Mouse (Mus musculus) liver, embryonic 13.5 days (tissue): ENCODE data around the gene Gabrg1. TPM values are rescaled to one million over a fixed set of nuclear protein-coding genes. Genes with fewer than 3 reads are reported as not detected.

ENCODE experiments used
- ATAC-seq: fragments of 200-750 bp; cut with Nextera tagmentation; 2 replicates; pipeline ENCODE4 v1.8.0; 2017; ENCODE audit warnings: low read depth, mild to moderate bottlenecking, moderate number of reproducible peaks, moderate library complexity
- DNase-seq: peaks from one replicate; pipeline ENCODE4 v3.0.0; 2022
- H3K27ac ChIP-seq: fragments of 300-500 bp; sonication (generic); 2 replicates; pipeline ENCODE4 v1.5.1; 2015; ENCODE audit warnings: moderate library complexity, mild to moderate bottlenecking, inconsistent platforms
- H3K27me3 ChIP-seq: fragments of 300-500 bp; sonication (generic); 2 replicates; pipeline ENCODE4 v1.6.1; 2015; ENCODE audit warnings: mild to moderate bottlenecking, inconsistent platforms
- H3K36me3 ChIP-seq: fragments of 300-500 bp; sonication (generic); 2 replicates; pipeline ENCODE4 v1.6.1; 2015; ENCODE audit warnings: mild to moderate bottlenecking, inconsistent platforms
- H3K4me1 ChIP-seq: fragments of 300-500 bp; sonication (generic); replicated peaks from 2 replicates; pipeline ENCODE4 v1.6.1; 2015; ENCODE audit warnings: inconsistent platforms
- H3K4me2 ChIP-seq: fragments of 300-500 bp; sonication (generic); 2 replicates; pipeline ENCODE4 v1.6.1; 2015; ENCODE audit warnings: inconsistent platforms, mild to moderate bottlenecking, moderate library complexity
- H3K4me3 ChIP-seq: fragments of 300-500 bp; sonication (generic); replicated peaks from 2 replicates; pipeline ENCODE4 v1.5.1; 2015; ENCODE audit warnings: mild to moderate bottlenecking, inconsistent platforms
- H3K9ac ChIP-seq: fragments of 300-500 bp; sonication (generic); 2 replicates; pipeline ENCODE4 v1.6.1; 2015; ENCODE audit warnings: mild to moderate bottlenecking, inconsistent platforms
- H3K9me3 ChIP-seq: fragments of 300-500 bp; sonication (generic); replicated peaks from 2 replicates; pipeline ENCODE4 v1.6.1; 2016; ENCODE audit warnings: inconsistent platforms
- WGBS: fragments of 180-500 bp; shearing (Covaris S2); methylation state at CpG from one replicate; pipeline ENCODE4 v1.1.7; 2015; ENCODE audit not compliant: insufficient replicate concordance; 5-methylcytosine and 5-hydroxymethylcytosine counted together
- polyA plus RNA-seq: library from polyadenylated mRNA; unstranded; fragments of >200 nt; fragmentation: Nextera tagmentation; extraction: Ambion mirVana; gene quantifications from 2 replicates; pipeline ENCODE4 v1.2.1, GENCODE M21; 2015

Gene Gabrg1
- not detected in 2 replicates for polyA plus RNA-seq

DNA sequence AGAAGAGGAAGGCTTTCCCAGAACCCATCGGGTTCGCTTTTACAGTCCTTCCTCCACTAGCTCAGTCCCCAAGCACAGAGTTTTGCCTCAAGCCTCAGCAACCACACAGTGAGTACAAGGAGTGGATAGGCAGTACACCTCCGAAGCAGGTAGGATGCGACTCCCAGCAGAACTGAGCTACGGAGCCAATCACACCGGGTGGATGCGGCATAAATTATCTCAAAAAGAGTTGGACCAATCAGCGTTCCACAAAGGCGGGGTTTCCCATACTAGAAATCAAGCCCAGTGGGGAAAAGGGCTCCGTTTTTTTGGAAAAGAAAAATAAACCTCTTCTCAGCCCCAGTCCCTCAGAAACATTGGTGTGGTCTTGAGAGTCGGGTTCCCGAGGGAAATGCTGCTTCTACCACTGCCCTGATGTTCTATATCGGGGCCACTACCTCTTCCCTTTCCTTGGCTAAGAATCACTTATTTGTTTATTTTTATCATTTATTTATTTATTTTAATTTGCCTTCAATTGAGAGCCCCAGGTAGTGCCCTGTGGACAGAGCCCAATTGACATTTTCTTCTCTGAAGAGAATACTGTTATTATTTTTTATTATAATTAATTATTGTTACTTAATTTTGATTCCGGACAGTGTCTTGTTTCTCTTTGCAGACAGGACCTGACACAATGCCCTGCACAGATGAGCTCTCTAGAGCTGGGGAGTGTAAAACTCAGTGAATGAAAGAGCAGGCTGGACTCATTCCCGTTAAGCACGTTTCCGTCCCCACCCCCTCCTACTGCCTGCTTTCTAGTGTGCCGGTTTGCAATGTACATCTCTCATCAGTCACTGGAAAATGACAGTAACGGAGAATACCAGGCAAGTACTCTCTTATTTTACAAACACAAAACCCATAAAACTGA lies at the start of gene Gabrg1:
Gene Gabrg1 (minus strand): TSS at position 426 of the 904 bp plus-strand sequence.
- Histone ChIP-seq H3K27me3 (no peaks in the 10 kb centered on the region), H3K36me3 (no peaks in the 10 kb centered on the region), H3K4me2 (no peak within 1 kb of the TSS), H3K4me1 (no peaks in the 10 kb centered on the region), H3K9me3 (no peaks in the 10 kb centered on the region), H3K27ac (no peak within 1 kb of the TSS), H3K9ac (no peak within 1 kb of the TSS), H3K4me3 (no peak within 1 kb of the TSS)
- 12% methylated on average over 19 of the region's 19 CpGs for WGBS
- DNase-seq: no peak
- no peak for ATAC-seq

DNA sequence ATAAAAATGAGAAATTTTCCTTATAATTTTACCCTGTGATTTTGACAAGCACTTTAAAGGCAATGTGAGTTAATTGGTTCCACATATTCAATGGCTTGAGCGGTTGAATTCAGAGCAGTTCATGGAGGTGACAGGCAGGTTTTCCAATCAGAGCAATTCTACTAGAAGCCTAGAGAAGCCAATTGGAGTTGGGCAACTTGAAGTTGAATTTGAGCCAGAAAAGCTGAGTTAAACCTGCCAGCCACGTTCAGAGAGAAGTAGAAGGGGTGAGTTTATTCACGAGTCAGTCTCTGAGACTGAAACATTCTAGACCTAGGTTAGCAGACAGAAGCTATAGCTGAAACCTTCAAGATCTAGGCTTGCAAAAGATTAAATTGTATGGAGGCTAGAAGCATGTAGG lies 41.6 kb upstream of the Gabrg1 start:
- H3K4me1 ChIP-seq: no peaks in the 10 kb centered on the region
- no peak overlapping the region for H3K4me3 ChIP-seq
- H3K36me3 ChIP-seq: no peaks in the 10 kb centered on the region
- no peak overlapping the region for H3K27ac ChIP-seq
- no peaks in the 10 kb centered on the region for H3K27me3 ChIP-seq
- 50% methylated on average over 3 of the region's 3 CpGs for WGBS
- ATAC-seq (no peak), DNase-seq (no peak)
- H3K9me3 ChIP-seq: no peaks in the 10 kb centered on the region
- H3K4me2 ChIP-seq: no peak overlapping the region
- H3K9ac ChIP-seq: no peak overlapping the region

DNA sequence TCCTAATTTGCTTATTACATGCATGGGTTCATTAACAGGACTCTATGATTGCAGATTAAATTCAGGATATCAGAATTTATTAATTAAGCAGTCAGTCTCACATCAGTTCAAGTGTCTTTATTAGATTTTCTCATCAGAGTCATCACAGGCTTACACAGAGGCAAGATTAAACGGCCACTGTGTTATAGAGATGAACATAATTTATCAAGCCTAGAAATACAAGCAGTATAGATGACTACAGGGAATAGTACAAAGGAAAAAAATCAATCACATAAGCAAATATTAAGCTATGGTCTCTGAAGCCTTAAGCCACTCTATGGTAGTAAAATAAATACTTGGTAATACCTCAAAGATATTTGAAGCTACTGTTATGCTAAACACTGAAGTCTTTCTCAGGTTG lies 27.7 kb upstream of the Gabrg1 start:
- Histone ChIP-seq H3K4me3 (no peak overlapping the region), H3K4me1 (no peaks in the 10 kb centered on the region), H3K4me2 (no peak overlapping the region), H3K9me3 (no peaks in the 10 kb centered on the region), H3K36me3 (no peaks in the 10 kb centered on the region), H3K27ac (no peak overlapping the region), H3K9ac (no peak overlapping the region), H3K27me3 (no peaks in the 10 kb centered on the region)
- 57% methylated on average over 1 of the region's 1 CpGs for WGBS
- no peak for DNase-seq
- ATAC-seq: no peak

DNA sequence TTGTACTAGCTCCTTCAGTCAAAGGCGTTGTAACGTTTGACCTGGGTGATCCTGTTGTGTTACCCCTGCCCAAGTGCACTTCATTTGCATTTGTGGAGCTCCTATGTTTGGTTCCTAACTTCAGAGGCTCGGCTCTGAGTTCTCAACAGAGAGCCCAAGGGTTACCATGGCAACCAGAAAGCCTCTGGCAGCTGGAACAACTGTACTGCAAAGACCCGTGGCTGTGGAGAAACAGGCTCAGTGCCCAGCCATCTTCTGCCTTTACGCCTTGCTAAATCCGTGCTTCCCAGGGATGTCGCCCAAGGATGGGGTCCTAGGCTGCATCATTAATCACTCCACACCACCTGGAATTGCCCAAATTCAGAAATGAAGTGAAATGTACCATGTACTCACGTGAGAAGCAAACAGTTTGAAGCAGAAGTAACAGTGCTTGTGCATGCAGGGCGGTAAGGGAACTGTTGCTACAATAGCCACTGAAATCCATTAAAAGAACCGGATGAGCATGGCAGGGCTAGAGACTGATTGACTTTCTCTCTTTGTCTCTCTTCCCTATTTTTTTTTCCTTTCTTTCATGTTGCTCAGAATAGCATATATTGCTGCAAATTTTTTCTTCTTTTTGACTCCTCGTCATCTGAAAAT lies 798 bp upstream of the Gabrg1 start:
- Histone ChIP-seq H3K4me3 (no peak overlapping the region), H3K4me1 (no peaks in the 10 kb centered on the region), H3K36me3 (no peaks in the 10 kb centered on the region), H3K9ac (no peak overlapping the region), H3K27me3 (no peaks in the 10 kb centered on the region), H3K4me2 (no peak overlapping the region), H3K9me3 (no peaks in the 10 kb centered on the region), H3K27ac (no peak overlapping the region)
- DNase-seq (no peak), ATAC-seq (no peak)
- WGBS: 19% methylated on average over 11 of the region's 11 CpGs

DNA sequence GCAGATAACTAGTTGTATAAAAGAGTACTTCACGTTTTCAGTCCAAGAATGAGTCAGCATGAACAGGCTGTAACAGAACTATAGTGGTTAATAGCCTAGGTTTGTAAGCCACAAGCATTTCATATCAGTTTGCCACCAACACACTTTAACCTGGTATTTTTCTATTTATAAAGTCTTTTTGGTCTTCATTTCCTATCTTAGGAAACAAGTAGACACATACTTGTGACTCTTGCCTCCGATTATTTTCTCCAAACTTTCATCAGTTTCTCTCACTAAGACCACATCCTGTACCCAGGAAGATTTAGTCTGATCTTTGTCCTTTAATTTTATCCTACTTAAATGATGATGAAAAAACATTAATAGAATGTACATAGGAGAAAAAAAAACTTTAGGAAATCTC lies 23.7 kb downstream of the Gabrg1 start:
- H3K4me3 ChIP-seq: no peak overlapping the region
- WGBS: 51% methylated on average over 2 of the region's 2 CpGs

DNA sequence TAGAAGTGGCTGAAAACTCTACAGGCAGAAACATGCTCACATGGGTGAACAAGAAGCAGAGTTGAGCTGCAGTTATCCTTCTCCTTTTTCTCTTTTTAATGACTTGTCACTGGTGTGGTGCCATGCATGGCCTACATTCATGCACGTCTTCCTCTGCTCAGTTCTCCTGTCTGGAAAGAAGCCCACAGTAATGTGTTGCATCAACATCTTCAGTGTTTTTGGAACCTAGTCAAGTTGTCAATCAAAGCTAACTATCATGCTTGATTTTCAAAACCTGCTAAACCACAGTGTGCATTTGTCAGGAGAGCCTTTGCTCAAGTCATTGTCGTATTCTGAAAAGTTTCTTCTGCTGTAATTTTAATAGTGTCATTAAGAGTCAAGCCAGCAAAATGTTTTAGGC lies 106.3 kb downstream of the Gabrg1 start:
- WGBS: 59% methylated on average over 2 of the region's 2 CpGs
- H3K27ac ChIP-seq: no peak overlapping the region
- ATAC-seq: no peak
- no peaks in the 10 kb centered on the region for H3K27me3 ChIP-seq
- no peak overlapping the region for H3K4me3 ChIP-seq
- H3K9me3 ChIP-seq: no peaks in the 10 kb centered on the region
- no peaks in the 10 kb centered on the region for H3K36me3 ChIP-seq
- H3K9ac ChIP-seq: no peak overlapping the region
- DNase-seq: no peak
- no peaks in the 10 kb centered on the region for H3K4me1 ChIP-seq
- H3K4me2 ChIP-seq: no peak overlapping the region

More for the DNA sequence above, 23.7 kb downstream of the Gabrg1 start:
- Histone ChIP-seq H3K27ac (no peak overlapping the region), H3K27me3 (no peaks in the 10 kb centered on the region), H3K4me2 (no peak overlapping the region), H3K9me3 (no peaks in the 10 kb centered on the region), H3K9ac (no peak overlapping the region), H3K36me3 (no peaks in the 10 kb centered on the region), H3K4me1 (no peaks in the 10 kb centered on the region)
- DNase-seq (no peak), ATAC-seq (no peak)

DNA sequence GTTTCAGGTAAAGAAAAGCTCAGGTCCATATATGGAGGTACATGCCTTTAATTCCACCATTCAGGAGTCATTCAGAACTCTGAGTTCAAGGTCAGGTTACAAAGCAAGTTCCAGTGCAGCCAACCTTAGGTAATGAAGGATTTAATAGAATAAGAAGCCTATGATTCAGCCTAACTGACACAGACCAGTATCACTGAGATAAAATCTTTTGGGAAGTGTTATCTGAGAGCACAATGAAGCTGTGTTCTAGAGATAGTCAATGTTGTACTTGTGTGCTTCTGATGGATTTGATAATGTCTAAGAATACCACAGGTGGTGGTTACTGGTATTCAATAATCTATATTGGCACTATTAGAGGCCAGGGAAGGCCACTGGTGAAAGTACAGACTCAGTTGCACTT lies 138.1 kb downstream of the Gabrg1 start:
- DNase-seq (no peak), ATAC-seq (no peak)
- Histone ChIP-seq H3K36me3 (no peaks in the 10 kb centered on the region), H3K4me2 (no peak overlapping the region), H3K4me1 (no peaks in the 10 kb centered on the region), H3K4me3 (no peak overlapping the region), H3K27me3 (no peaks in the 10 kb centered on the region), H3K9me3 (no peaks in the 10 kb centered on the region), H3K27ac (no peak overlapping the region), H3K9ac (no peak overlapping the region)
